Mouse (Mus musculus): ENCODE results near the gene Pnma1. TPM values are rescaled to one million over a fixed set of nuclear protein-coding genes. Genes with fewer than 3 reads are reported as not detected.
"Not testable (repeated sequence)": the region's sequence is repeated elsewhere in the genome, so short reads cannot be mapped to it uniquely, and the experiment has no call there.

Pnma1 gene
- total RNA-seq, 2 experiments from 2014 or later: 0.10 to 0.17 TPM

DNA sequence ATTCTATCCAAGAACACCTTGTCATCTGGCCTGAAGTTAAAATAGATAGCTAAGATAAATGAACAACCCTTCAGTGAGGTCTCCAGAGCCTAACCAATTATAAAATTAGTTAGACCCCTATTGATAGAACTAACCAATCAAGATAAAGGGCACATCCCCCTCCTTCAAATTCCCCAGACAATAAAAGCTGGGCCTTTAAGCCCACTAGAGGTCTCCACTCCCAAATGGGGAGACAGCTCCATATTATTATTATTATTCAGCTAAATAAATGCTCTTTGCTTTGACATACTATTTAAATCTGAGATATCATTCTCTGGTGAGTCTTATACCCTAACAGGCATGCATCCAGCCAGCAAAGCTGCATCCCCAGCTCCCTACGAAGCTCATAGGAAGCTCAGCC lies 38.4 kb downstream of the Pnma1 start:
- intact Hi-C loops (cut with DNase I): no loop called here

DNA sequence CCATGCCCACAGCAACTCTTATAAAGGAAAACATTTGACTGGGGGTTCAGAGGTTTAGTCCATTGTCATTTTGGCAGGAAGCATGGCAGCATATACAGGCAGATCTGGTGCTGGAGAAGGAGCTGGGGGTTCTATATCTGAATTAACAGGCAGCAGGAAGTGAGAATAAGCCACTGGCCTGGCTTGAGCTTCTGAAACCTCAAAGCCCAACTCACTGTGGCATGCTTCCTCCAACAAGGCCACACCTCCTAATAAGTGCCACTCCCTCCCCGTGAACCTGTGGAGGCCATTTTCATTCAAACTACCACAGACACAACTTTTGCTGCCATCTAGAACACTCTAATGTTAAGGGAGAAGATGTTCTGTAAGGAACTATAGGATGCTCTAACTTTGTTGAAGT lies 40.6 kb downstream of the Pnma1 start:
- H3K4me3 ChIP-seq: no peak overlapping the region
- no peak overlapping the region for H3K27ac ChIP-seq
- no peak for TF ChIP-seq CTCF (IDR thresholded peaks at IDR 0.05)
- intact Hi-C loops (cut with DNase I): no loop called here
- no peak for DNase-seq

More for the DNA sequence above, 38.4 kb downstream of the Pnma1 start:
- Histone ChIP-seq H3K4me3 (no peak overlapping the region), H3K27ac (no peak overlapping the region)
- no peak for TF ChIP-seq CTCF (IDR thresholded peaks at IDR 0.05)
- DNase-seq: no peak

DNA sequence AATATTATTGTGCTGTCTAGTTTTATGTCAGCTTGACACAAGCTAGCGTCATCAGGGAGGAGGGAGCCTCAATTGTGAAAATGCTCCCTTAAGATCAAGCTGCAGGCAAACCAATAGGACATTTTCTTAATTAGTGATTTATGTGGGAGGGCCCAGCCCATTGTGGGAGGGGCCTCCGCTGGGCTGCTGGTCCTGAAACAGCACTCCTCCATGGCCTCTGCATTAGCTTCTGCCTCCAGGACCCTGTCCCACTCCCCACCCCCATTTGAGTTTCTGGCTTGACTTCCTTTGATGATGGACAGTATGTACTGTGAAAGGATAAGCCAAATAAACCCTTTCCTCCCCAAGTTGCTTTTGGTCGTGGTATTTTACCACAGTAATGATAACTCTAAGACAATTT lies 41.3 kb downstream of the Pnma1 start:
- no peak for DNase-seq
- intact Hi-C loops (cut with DNase I): no loop called here
- Histone ChIP-seq H3K4me3 (no peak overlapping the region), H3K27ac (no peak overlapping the region)
- no peak for TF ChIP-seq CTCF (IDR thresholded peaks at IDR 0.05)

DNA sequence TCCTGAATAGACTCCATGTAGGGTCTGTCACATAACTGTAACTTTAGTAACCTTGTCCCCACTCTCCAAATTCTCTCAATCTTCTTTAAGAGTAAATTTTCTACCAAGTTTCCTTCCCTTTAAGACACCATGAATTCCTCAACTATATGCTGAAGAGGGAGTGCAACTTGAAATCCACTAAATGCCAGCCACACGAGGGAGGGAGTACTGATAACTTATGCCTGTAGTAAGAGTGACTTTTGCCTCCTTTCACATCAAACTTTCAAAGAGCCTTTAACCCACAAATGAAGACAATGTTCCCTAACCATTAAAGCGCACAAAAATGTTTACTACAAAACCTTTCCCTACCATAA lies 46.8 kb downstream of the Pnma1 start:
- peak overlapping the region; percentile 78; the same call in 1 of the 2 replicates for H3K27ac ChIP-seq
- H3K4me3 ChIP-seq: peak overlapping the region; percentile 83
- intact Hi-C loops (cut with DNase I): no loop called here
- no peak for TF ChIP-seq CTCF (IDR thresholded peaks at IDR 0.05)
- DNase-seq: no peak

DNA sequence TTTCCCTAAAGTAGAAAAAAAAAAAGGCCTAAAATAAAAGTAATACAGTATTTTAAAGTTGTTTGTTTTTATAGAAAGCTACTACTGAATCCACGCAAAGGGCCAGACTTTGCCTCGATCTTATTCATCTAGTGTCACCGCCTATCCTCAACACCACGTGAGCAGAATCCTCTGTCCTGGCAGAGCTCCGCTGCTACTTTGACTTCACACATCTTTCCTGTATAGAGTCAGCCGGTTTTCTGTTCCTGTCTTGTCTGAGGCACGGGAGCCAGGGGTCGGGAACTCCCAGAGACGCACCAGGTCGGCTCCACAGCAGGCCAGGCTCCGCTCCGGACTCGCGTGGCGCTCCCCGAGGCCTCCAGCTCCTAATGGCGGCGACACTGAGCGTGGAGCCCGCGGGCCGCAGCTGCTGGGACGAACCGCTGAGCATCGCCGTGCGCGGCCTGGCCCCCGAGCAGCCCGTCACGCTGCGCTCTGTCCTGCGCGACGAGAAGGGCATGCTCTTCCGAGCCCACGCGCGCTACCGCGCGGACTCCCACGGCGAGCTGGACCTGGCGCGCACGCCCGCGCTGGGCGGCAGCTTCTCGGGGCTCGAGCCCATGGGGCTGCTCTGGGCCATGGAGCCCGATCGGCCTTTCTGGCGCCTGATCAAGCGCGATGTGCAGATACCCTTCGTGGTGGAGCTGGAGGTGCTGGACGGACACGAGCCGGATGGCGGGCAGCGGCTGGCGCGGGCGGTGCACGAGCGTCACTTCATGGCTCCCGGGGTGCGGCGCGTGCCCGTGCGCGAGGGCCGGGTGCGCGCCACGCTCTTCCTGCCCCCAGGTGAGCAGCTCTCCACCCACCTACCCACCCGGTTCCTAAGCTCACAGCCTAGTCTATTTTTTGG lies 47.4 kb downstream of the Pnma1 start, which contains the start of gene Acot6:
TSS of gene Acot6 (plus strand) at position 51 of the 889 bp plus-strand sequence.
- Histone ChIP-seq H3K4me3 (peak within 1 kb of the TSS; percentile 83), H3K27ac (peak within 1 kb of the TSS; percentile 78)
- peak; percentile 61 for DNase-seq
- intact Hi-C loops (cut with DNase I): not testable (repeated sequence)

DNA sequence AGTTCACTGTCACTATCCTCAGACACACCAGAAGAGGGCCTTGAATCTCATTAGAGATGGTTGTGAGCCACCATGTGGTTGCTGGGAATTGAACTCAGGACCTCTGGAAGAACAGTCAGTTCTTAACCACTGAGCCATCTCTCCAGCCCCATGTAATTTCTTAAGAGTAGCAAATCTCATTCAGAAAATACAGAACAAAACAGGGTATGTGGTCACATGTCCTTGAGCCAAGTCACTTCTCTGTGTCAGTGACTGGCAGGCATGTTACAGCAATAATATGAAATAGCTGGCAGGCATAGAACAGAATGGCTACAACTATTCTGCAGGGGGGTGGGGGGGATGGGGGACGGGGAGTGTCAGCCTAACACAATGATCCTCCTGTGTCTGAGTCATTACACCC lies 48.2 kb downstream of the Pnma1 start:
- DNase-seq: no peak
- no peak overlapping the region; the same call in 1 of the 2 replicates for H3K4me3 ChIP-seq
- no peak overlapping the region for H3K27ac ChIP-seq
- intact Hi-C loops (cut with DNase I): no loop called here
- TF ChIP-seq CTCF (IDR thresholded peaks at IDR 0.05): no peak

DNA sequence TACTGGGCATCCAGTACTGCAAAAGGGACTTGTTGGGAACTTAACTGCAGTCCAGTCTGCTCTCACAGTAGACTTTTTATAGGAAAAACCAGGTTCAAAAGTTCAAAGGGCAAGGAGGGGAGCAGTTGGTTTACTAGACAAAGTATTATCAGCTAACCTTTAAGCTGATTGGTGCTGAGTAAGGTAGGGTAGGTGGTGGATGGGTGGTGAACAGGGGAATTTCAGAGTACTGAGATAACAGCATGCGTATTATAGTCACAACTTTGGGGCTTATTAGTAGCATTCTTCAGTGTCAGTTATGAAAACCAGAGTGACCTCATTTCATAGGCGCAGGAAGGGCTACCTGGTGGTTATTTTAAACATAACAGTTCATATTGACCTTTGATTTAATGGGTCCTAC lies 48.7 kb downstream of the Pnma1 start:
- intact Hi-C loops (cut with DNase I): no loop called here
- Histone ChIP-seq H3K4me3 (no peak overlapping the region), H3K27ac (no peak overlapping the region)
- TF ChIP-seq CTCF (IDR thresholded peaks at IDR 0.05): no peak
- no peak for DNase-seq

Other genes starting within 250 kb of the Pnma1 start
- 10 to 100 TPM; 16.8 to 21.3 TPM for gene Numb, start 226.6 kb downstream of the Pnma1 start, total RNA-seq (2021)
- gene Riox1, start 197.9 kb downstream of the Pnma1 start, total RNA-seq (2021): 1 to 10 TPM; 3.3 to 4.2 TPM
- not detected for gene Heatr4, start 163.6 kb downstream of the Pnma1 start, total RNA-seq (2021)
- gene Acot2, start 160.6 kb downstream of the Pnma1 start, total RNA-seq (2021): 10 to 100 TPM; 11.7 to 22.1 TPM
- 1 to 10 TPM; 2.2 to 3.9 TPM for gene Acot1, start 139.0 kb downstream of the Pnma1 start, total RNA-seq (2021)
- gene Acot4, start 110.1 kb downstream of the Pnma1 start, total RNA-seq (2021): under 1 TPM; 0.05 to 0.08 TPM
- gene Gm49366, start 109.6 kb downstream of the Pnma1 start, total RNA-seq (2021): not detected
- not detected for gene Acot3, start 96.3 kb downstream of the Pnma1 start, total RNA-seq (2021)
- under 1 TPM in 1 of 2 experiments, not detected in 1; 0.17 TPM for gene Acot5, start 79.2 kb downstream of the Pnma1 start, total RNA-seq (2021)
- 1 to 10 TPM; 1.7 to 2.5 TPM for gene Acot6, start 47.8 kb downstream of the Pnma1 start, total RNA-seq (2021)
- 1 to 10 TPM; 9.8 to 10.0 TPM for gene Dnal1, start 34.1 kb downstream of the Pnma1 start, total RNA-seq (2021)
- gene Elmsan1, start 70.4 kb upstream of the Pnma1 start, total RNA-seq (2021): 10 to 100 TPM; 10.2 to 11.9 TPM
- gene Ptgr2, start 136.7 kb upstream of the Pnma1 start, total RNA-seq (2021): 10 to 100 TPM; 56.3 to 98.8 TPM
- gene Zfp410, start 168.4 kb upstream of the Pnma1 start, total RNA-seq (2021): 10 to 100 TPM; 21.2 to 24.9 TPM
- 10 to 100 TPM; 20.0 to 31.0 TPM for gene Coq6, start 213.2 kb upstream of the Pnma1 start, total RNA-seq (2021)
- 1 to 10 TPM in 1 of 2 experiments, under 1 TPM in 1; 0.82 to 1.3 TPM for gene Fam161b, start 213.3 kb upstream of the Pnma1 start, total RNA-seq (2021)